Mouse (Mus musculus) ES-Bruce4 (cell line): Measurements from ENCODE around the gene Mtfr1l.

ENCODE experiments used
- CTCF ChIP-seq: IDR thresholded peaks from one replicate; pipeline ENCODE4 v1.8.1; 2011; ENCODE audit warnings: low read depth, low read length
- EP300 ChIP-seq: IDR thresholded peaks from 2 replicates; pipeline ENCODE4 v1.6.1; 2011; ENCODE audit warnings: low read depth, low read length; ENCODE audit not compliant: insufficient read depth
- POLR2A ChIP-seq: IDR thresholded peaks from one replicate; pipeline ENCODE4 v1.8.1; 2011; ENCODE audit warnings: low read length; ENCODE audit not compliant: insufficient read depth

DNA sequence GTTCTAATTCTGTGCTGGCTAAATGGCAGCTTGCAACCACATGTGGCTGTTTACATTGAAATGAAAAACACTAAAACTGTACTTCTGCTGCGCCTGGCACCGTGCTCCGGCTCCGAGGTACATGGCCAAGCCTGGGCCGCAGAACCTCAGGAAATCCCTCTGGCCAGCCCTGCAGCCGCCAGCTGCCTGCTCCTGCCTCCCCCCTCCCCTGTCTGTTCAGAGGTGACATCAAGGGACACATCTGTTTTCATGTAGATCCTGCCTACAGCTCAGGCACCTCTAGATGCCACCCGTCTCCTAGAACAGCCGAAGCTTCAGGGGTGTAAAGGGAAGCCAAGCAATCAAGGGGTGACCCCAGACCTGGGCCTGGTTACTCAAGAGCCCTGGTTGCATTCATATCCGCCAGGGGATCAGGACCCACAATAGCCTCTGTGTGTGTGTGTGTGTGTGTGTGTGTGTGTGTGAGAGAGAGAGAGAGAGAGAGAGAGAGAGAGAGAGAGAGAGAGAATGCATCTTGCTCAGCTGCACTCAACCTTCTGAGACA is 23.5 kb upstream of the Mtfr1l start:
- TF ChIP-seq POLR2A (no peak), EP300 (no peak), CTCF (no peak)
